Mouse (Mus musculus) gonadal fat pad, adult 2 months (tissue): ENCODE results near the gene Trmt2a. TPM values are rescaled to one million over a fixed set of nuclear protein-coding genes. Genes with fewer than 3 reads are reported as not detected.

ENCODE experiments used
- DNase-seq: peaks from one replicate; pipeline ENCODE4 v3.0.0-alpha.2; 2012; ENCODE audit warnings: low read depth
- polyA plus RNA-seq: library from polyadenylated mRNA; depleted of rRNA; stranded (reverse); fragments of >200 nt; gene quantifications from 2 replicates; pipeline ENCODE4 v1.2.3, GENCODE M21; 2012; rRNA removed

Trmt2a gene
- 51.0 and 55.1 TPM in 2 replicates for polyA plus RNA-seq

- peak; percentile 63 for DNase-seq
These were observed at the start of gene Trmt2a, which contains the start of gene Ranbp1 for GRCm38 (mm10) chr16:18248433-18249363. TSS of gene Trmt2a (plus strand) at chr16:18248679. TSS of gene Ranbp1 (minus strand) at chr16:18248732.

DNA sequence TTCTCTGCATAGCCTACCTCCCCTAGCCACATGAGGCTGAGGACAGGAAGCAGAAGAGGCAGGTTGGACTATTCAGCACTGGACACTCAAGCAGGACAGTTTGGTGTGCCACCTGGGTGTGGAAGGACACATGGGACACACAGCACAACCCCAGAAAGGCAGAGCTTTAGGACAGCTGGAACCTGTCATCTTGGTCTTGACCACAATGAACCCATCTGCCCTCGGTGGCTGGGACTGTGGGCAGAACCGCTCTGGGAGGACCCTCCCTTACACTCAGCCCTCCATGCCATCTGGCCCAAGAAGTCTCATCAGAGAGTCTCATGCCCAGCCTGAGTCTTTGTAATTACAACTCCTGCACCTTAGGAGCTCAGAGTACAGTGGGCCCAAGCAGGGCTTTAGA, 48.4 kb upstream of the Trmt2a start:
- no peak for DNase-seq

DNA sequence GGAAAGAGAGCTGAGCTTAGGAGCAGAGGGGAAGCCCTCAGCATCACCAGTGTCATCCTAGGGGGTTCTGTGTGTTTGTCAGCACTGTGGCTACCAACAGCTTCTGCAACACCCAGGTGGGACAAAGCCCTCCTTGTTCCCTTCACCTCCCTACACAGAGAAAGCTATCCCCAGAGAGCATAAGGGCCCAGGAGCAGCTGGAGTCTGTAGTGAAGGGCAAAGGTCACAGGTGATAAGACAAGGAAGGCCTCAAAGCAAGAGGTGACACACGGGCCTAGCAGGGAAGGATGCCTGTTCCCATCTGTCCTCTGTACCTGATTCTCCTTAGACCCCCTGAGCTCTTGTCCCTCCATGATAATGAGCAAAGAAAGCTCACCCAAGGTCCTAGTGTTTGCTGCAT, 46.9 kb upstream of the Trmt2a start:
- DNase-seq: no peak

DNA sequence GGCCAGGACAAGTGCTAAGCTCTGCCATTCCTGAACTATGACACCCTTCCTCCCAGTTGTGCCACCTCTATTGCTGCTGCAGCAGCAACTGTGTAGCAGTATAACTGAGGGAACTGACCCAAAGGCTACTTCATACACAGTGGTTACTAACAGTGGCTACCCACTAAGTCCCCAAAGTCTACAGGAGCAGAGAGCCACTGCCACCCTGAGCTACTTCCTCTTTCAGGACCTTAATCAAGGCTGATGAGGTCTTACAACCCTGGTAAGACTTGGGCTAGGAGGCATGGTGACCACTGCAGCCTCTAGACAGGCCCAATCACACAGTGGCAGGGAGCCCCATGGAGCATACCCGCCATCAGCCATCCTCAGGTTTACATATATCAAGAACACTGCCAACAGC, 46.4 kb upstream of the Trmt2a start:
- no peak for DNase-seq

- no peak for DNase-seq
These were observed 44.9 kb upstream of the Trmt2a start for GRCm38 (mm10) chr16:18203430-18204091.

- no peak for DNase-seq
These were observed 37.6 kb upstream of the Trmt2a start for GRCm38 (mm10) chr16:18210701-18211416.

- DNase-seq: no peak
These were observed 36.9 kb upstream of the Trmt2a start for GRCm38 (mm10) chr16:18211417-18212171.

DNA sequence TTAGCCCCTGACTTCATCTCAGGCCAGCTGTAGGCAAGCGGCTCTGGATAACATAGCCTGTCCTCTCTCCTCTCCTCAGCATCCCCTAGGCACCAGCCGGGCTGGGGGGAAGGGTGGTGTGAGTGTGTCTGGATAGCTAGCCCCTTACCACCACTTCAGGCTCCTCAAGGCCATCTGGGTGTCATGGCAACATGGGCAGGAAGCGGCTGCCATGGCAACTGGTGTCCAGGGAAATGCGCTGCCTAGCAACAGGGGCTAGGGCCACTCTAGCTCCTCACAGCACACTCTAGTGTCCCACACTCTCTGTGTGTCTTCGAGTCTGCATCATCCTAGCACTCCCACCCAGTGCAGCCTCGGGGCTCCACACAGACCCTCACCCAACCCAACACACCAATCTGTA, 34.8 kb upstream of the Trmt2a start:
- DNase-seq: no peak

GRCm38 (mm10) chr16:18214858-18215257, 33.6 kb upstream of the Trmt2a start:
- DNase-seq: no peak

DNA sequence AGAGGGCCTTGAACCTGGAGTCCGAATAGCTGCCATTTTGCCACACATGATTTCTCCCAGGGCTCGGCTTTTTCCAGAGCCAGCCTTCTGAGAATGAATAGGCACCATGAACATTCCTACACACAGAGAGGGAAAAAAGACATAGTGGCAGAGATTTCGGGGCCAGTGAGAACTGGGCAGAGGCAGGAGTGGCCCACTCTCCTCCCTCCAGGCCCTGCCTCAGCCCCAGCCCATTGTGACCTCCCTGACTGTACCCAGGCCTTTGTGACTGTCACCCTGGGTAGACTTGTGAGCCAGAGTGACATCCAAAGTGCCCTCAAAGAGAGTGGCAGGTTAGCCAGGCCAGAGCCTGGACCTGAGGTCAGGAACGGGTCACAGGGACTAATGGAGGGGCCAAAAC, 30.9 kb upstream of the Trmt2a start, which contains the start of gene Ccdc188:
Gene Ccdc188 (plus strand): TSS at position 301 of the 400 bp plus-strand sequence.
- no peak for DNase-seq

DNA sequence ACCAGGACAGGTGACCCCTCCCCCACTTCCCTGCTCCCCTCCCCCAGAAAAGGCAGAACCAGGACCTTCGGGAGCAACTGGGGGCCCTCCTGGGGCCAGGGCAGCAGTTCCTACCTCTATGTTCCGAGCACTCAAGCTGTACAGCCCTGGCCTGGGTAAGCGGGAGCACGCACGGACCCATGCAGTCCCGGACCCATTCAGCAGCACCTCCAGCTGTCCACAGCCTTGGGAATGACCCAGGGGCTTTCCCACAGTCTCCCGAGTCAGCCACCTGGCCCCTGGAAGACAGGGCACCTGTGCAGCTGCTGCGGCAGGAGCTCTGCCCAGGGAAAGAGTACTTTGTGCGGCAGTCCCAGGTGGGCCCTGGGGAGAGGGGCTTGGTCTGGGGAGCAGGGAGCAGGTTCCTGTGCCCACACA, 29.9 kb upstream of the Trmt2a start:
- no peak for DNase-seq

DNA sequence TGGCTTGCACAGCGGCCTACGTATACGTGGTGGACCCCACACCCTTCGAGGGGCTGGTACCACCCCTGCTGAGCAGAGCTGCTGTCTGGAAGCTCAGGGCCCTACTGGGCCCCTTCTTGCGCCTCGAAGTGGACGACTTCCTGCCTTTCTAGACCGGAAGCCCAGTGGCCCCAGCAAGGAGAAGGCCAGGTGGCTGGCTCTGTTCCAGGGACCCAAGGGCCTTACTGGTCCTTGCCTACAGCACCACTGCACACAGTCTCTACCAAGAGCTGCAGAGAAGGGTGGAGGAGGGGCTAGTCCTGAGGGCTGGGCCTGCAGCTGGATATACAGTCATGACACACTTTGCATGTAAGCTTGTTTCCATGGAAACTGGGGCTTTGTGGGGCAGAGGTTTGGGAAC, 28.5 kb upstream of the Trmt2a start:
- no peak for DNase-seq

DNA sequence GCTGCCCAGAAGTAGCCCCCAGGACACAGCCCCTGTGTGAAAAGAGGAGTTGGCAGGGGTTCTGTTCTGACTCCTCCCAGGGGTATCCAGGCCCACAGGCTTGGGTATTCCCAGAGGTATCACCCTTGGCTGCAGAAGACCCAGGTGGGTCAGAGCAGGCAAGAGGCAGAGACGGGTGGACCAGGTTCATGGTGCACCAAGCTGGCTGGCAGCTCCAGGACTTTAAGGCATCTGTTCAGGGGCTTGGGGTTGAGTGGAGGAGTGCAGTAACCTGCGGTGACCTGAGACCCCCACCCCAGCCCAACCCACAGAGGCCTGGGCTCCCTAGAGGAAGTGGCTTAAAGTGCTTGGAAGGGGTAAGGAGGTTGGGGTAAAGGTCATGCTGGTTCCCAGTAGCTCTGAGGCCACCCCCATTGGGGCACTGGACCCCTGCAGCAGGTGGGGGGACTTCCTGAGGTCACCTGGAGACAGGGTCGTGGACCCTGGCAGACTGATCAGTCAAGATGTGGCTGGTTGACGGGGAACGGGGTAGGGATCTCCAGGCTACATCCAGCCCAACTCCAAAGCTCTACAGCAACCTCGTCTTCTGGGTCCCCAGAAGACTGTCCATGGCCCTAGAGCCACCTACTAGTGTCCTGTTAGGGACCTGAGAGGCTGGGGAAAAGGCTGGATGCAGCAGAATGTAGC, 27.5 kb upstream of the Trmt2a start:
- DNase-seq: no peak

- no peak for DNase-seq
These were observed 27.0 kb upstream of the Trmt2a start for GRCm38 (mm10) chr16:18221543-18221898.

DNA sequence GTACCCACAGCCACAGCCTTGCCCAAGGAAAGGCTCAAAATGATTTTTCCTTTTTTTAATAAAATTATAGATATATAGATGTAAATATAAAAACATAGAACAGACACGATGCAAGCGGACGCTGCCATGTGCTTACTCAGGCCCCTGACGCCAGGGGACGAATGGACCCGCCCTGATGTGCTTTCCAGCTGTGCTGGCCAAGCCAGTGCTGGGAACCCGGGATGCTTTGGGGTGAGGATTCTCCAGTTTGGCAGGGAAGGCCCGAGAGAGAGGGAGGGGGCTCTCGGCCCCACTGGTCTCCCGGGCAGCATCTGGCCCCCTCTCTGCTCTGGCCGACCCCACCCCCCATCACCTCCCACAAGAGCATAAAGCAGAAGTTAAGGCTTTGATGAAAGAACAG, 26.3 kb upstream of the Trmt2a start:
- DNase-seq: no peak

DNA sequence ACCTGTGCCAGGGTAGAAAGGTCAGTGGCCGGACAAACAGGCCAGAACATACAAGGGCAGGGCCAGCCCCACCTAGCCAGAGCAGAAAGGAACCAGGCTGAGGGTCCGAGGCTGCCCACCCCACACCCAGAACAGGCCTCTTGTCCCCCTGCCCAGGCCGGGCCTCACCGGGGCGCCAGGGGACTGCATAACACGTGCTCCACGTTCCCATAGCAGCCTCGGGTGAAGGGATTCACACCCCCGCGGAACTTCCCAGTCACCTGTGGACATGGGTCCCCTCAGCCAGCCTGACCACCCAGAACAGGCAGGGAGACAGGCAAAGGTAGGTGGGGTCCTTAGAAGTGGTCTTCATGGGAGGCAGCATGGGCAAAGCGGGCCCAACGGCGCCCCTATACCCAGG, 21.3 kb upstream of the Trmt2a start:
- DNase-seq: no peak

DNA sequence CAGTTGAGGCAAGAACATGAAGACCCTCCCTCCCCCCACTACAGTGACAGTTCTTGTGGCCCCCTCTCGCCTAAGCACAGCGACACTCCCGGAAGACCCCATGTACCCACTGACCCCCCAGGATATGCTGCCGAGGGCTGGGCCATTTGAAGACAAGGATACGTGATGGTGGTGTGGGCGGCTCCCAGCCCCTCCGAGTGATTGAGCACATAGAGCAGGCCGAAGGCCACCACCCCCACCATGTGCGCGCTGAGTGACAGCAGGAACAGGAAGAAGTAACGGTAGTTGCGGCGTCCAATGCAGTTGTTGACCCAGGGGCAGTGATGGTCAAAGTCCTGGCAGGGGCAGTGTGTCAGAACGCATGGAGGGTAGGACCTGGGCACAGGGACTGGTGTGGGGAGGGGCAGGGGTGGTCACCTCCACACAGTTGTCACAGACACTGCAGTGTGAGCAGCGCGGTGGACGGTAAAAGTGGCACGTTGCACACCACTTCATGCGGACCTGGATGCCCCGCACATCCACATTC, 20.5 kb upstream of the Trmt2a start:
- no peak for DNase-seq

DNA sequence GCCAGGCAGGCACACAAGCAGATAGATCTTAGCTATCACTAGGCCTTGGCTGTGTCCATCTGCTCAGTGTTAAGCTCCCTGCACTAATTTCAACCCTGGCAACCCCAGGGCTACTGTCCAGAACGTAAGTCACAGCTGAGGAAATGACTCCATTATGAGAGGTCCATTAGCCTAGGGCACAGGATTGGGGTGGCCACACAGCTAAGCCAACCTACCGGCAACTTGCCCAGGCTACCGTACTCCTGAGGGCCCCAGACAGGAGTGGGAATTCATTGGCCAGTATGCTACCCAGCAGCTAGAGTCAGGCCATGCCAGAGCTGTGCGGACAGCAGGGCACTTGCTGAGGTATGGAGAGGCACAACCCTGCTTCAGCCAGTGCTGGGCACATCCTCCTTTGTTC, 19.6 kb upstream of the Trmt2a start:
- DNase-seq: no peak

- no peak for DNase-seq
These were observed 18.9 kb upstream of the Trmt2a start for GRCm38 (mm10) chr16:18229622-18230021.

DNA sequence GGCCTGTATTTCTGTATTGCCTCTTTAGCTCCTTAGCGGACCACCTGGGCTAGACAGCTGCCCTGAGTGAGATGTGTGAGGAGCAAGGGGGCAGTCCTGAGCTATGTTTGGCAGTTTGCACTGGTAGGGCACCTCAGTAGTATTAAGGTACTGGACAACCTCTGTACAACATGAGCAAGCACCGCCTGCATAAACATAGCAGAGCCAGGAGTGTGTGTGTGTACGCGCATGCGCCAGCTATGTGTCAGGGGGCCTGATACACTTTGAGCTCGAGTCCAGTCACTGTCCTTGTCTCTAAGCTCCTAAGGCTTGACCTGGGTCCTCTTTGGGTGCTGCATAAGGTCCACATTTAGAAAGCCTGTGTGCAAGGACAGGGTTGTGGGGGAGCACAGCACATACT, 17.9 kb upstream of the Trmt2a start:
- DNase-seq: no peak

GRCm38 (mm10) chr16:18231047-18231446, 17.4 kb upstream of the Trmt2a start:
- no peak for DNase-seq
